8 mouse cellular contexts compared by ENCODE assay signal in genomic region chr7:127709261-127709979, GRCm38 (mm10). TPM values are rescaled to one million over a fixed set of nuclear protein-coding genes. Genes with fewer than 3 reads are reported as not detected.
DNase-seq lines count a peak whose midpoint lies in the region; ATAC-seq and TF ChIP-seq lines count a peak whose summit lies in the region.
"Had no signal": no experiment of that assay in that cellular context is flagged by ENCODE, and none has a peak within 500 bp of the region (broad histone marks: within the 10 kb centered on the region; RNA-seq: fewer than 3 reads in every experiment).

No protein-coding gene starts in this region.

- no peak for DNase-seq in lung, postnatal 0 days (ENCODE audit: low spot score)
- DNase-seq in lung, adult 2 months, result no peak
- no peak for DNase-seq in forebrain, embryonic 14.5 days (ENCODE audit: low spot score)
- DNase-seq in cerebellum, adult 18-20 months, result no peak
- no peak for DNase-seq in adrenal gland, postnatal 10 days

- H3K4me3 ChIP-seq in lung, postnatal 0 days (ENCODE audit: low read depth, low read length), result peak overlapping the region; percentile 82
- no peak overlapping the region for H3K4me3 ChIP-seq in lung, adult 2 months (replicated peaks; ENCODE audit: extremely low read depth, low read depth, low read length)
- H3K4me3 ChIP-seq in forebrain, embryonic 14.5 days (ENCODE audit: low read depth, low read length), result peak overlapping the region; percentile 78
- H3K4me3 ChIP-seq in limb, embryonic 15.5 days, result peak overlapping the region; percentile 80
- peak overlapping the region; percentile 72 for H3K4me3 ChIP-seq in stomach, embryonic 16.5 days (replicated peaks; ENCODE audit: low read length)

- WGBS in lung, postnatal 0 days, result 62% methylated on average over 5 of the region's 5 CpGs
- WGBS in lung, adult 2 months, result 62% methylated on average over 5 of the region's 5 CpGs
- 75% methylated on average over 5 of the region's 5 CpGs for WGBS in forebrain, embryonic 14.5 days
- 74% methylated on average over 5 of the region's 5 CpGs for WGBS in limb, embryonic 15.5 days
- WGBS in stomach, embryonic 16.5 days, result 71% methylated on average over 5 of the region's 5 CpGs

- TF ChIP-seq CTCF in lung, postnatal 0 days (IDR thresholded peaks at IDR 0.05), result no peak
- no peak for TF ChIP-seq CTCF in lung, adult 2 months (IDR thresholded peaks at IDR 0.05; ENCODE audit: insufficient read depth, low read length)

- peaks cover 17% of the 10 kb centered on the region; the same call in 1 of the 2 replicates for H3K36me3 ChIP-seq in lung, postnatal 0 days (ENCODE audit: insufficient read depth, low read length)
- H3K36me3 ChIP-seq in forebrain, embryonic 14.5 days (ENCODE audit: control insufficient read depth, insufficient read depth, low read length), result peaks cover 16% of the 10 kb centered on the region
- H3K36me3 ChIP-seq in limb, embryonic 15.5 days, result peaks cover 26% of the 10 kb centered on the region
- no peaks in the 10 kb centered on the region for H3K36me3 ChIP-seq in stomach, embryonic 16.5 days (ENCODE audit: control insufficient read depth, insufficient read depth, low read length)

- no peak overlapping the region for H3K27ac ChIP-seq in lung, postnatal 0 days (ENCODE audit: low read length)
- H3K27ac ChIP-seq in forebrain, embryonic 14.5 days (ENCODE audit: low read depth, low read length), result peak overlapping the region; percentile 95
- H3K27ac ChIP-seq in limb, embryonic 15.5 days, result peak overlapping the region; percentile 99
- H3K27ac ChIP-seq in stomach, embryonic 16.5 days (ENCODE audit: low read length), result peak overlapping the region; percentile 98; the same call in 1 of the 2 replicates

- no peak for ATAC-seq in lung, postnatal 0 days
- ATAC-seq in forebrain, embryonic 14.5 days, result no peak
- ATAC-seq in limb, embryonic 15.5 days (ENCODE audit: insufficient number of reproducible peaks, low FRiP score, low TSS enrichment, low read depth), result no peak
- ATAC-seq in stomach, embryonic 16.5 days (ENCODE audit: insufficient read depth, low FRiP score), result no peak

- no peak for TF ChIP-seq POLR2A in lung, adult 2 months (IDR thresholded peaks at IDR 0.05; ENCODE audit: borderline replicate concordance, extremely low read depth, low read depth, low read length)

- H3K4me1 ChIP-seq in lung, postnatal 0 days (ENCODE audit: insufficient read depth, low read depth, low read length), result peaks cover 8% of the 10 kb centered on the region; the same call in 1 of the 2 replicates
- H3K4me1 ChIP-seq in lung, adult 2 months (ENCODE audit: control insufficient read depth, insufficient read depth, low read length), result peaks cover 3% of the 10 kb centered on the region
- peaks cover 14% of the 10 kb centered on the region for H3K4me1 ChIP-seq in forebrain, embryonic 14.5 days (ENCODE audit: control insufficient read depth, insufficient read depth, low read length)
- H3K4me1 ChIP-seq in limb, embryonic 15.5 days, result peaks cover 57% of the 10 kb centered on the region
- H3K4me1 ChIP-seq in stomach, embryonic 16.5 days (ENCODE audit: control insufficient read depth, insufficient read depth, low read length), result peaks cover 36% of the 10 kb centered on the region

- H3K9me3 ChIP-seq in lung, postnatal 0 days (ENCODE audit: low read length), result no peaks in the 10 kb centered on the region
- H3K9me3 ChIP-seq in forebrain, embryonic 14.5 days (replicated peaks; ENCODE audit: control insufficient read depth, low read length), result no peaks in the 10 kb centered on the region
- no peaks in the 10 kb centered on the region for H3K9me3 ChIP-seq in limb, embryonic 15.5 days
- no peaks in the 10 kb centered on the region for H3K9me3 ChIP-seq in stomach, embryonic 16.5 days (replicated peaks; ENCODE audit: control insufficient read depth, low read length)

- H3K9ac ChIP-seq in lung, postnatal 0 days (replicated peaks; ENCODE audit: low read depth), result no peak overlapping the region
- H3K9ac ChIP-seq in forebrain, embryonic 14.5 days (ENCODE audit: low read length), result no peak overlapping the region
- H3K9ac ChIP-seq in limb, embryonic 15.5 days, result 0 out of 2 replicates have a peak overlapping the region, but pooled peaks have one; percentile 83
- peak overlapping the region; percentile 10; the same call in 1 of the 2 replicates for H3K9ac ChIP-seq in stomach, embryonic 16.5 days (ENCODE audit: low read length)

- TF ChIP-seq EP300 in lung, postnatal 0 days (IDR thresholded peaks at IDR 0.05), result no peak

- no peaks in the 10 kb centered on the region for H3K27me3 ChIP-seq in lung, postnatal 0 days (replicated peaks; ENCODE audit: insufficient read depth, low read length)
- H3K27me3 ChIP-seq in forebrain, embryonic 14.5 days (replicated peaks; ENCODE audit: control insufficient read depth, insufficient read depth, low read length), result no peaks in the 10 kb centered on the region
- H3K27me3 ChIP-seq in limb, embryonic 15.5 days, result no peaks in the 10 kb centered on the region
- H3K27me3 ChIP-seq in stomach, embryonic 16.5 days (ENCODE audit: control insufficient read depth, insufficient read depth, low read length), result no peaks in the 10 kb centered on the region

- H3K4me2 ChIP-seq in lung, postnatal 0 days (replicated peaks; ENCODE audit: low read depth, low read length), result peak overlapping the region; percentile 69
- H3K4me2 ChIP-seq in forebrain, embryonic 14.5 days (ENCODE audit: low read length), result peak overlapping the region; percentile 61
- peak overlapping the region; percentile 82 for H3K4me2 ChIP-seq in limb, embryonic 15.5 days
- peak overlapping the region; percentile 82 for H3K4me2 ChIP-seq in stomach, embryonic 16.5 days (ENCODE audit: low read depth, low read length)

RNA-seq across cellular contexts. Expression of gene Bcl7c, which starts 0.7 kb away (rescaled TPM):
- polyA plus RNA-seq in lung, postnatal 0 days (2015; fragmentation: Nextera tagmentation; extraction: Ambion mirVana), result 34.1 TPM in 2 replicates
- polyA plus RNA-seq in lung, adult 2 months (2012; rRNA removed), result 22.0 and 26.8 TPM in 2 replicates
- polyA plus RNA-seq in forebrain, embryonic 14.5 days (2014; fragmentation: Nextera tagmentation; extraction: Ambion mirVana), result 40.8 and 45.7 TPM in 2 replicates
- polyA plus RNA-seq in limb, embryonic 15.5 days (2015; fragmentation: Nextera tagmentation; extraction: Ambion mirVana), result 81.1 and 90.5 TPM in 2 replicates
- polyA plus RNA-seq in stomach, embryonic 16.5 days (2015; fragmentation: Nextera tagmentation; extraction: Ambion mirVana), result 26.2 and 33.1 TPM in 2 replicates
- total RNA-seq in adrenal gland, postnatal 10 days (2021), result 10 to 100 TPM; 77.0 to 81.8 TPM

RNA-seq across cellular contexts. Expression of gene Ctf1, which starts 3.1 kb away (rescaled TPM):
- polyA plus RNA-seq in lung, postnatal 0 days (2015; fragmentation: Nextera tagmentation; extraction: Ambion mirVana), result 9.9 and 10.4 TPM in 2 replicates
- 20.1 and 21.1 TPM in 2 replicates for polyA plus RNA-seq in lung, adult 2 months (2012; rRNA removed)
- polyA plus RNA-seq in forebrain, embryonic 14.5 days (2014; fragmentation: Nextera tagmentation; extraction: Ambion mirVana), result 5.3 and 5.9 TPM in 2 replicates
- 25.3 and 28.7 TPM in 2 replicates for polyA plus RNA-seq in limb, embryonic 15.5 days (2015; fragmentation: Nextera tagmentation; extraction: Ambion mirVana)
- 8.1 and 10.3 TPM in 2 replicates for polyA plus RNA-seq in stomach, embryonic 16.5 days (2015; fragmentation: Nextera tagmentation; extraction: Ambion mirVana)
- total RNA-seq in adrenal gland, postnatal 10 days (2021), result 1 to 10 TPM; 6.3 to 6.8 TPM

RNA-seq across cellular contexts. Expression of gene Ctf2, which starts 22.5 kb away (rescaled TPM):
- polyA plus RNA-seq in lung, postnatal 0 days (2015; fragmentation: Nextera tagmentation; extraction: Ambion mirVana), result 0.07 and 0.08 TPM in 2 replicates
- polyA plus RNA-seq in lung, adult 2 months (2012; rRNA removed), result not detected in 2 replicates
- polyA plus RNA-seq in forebrain, embryonic 14.5 days (2014; fragmentation: Nextera tagmentation; extraction: Ambion mirVana), result 0.09 TPM in 1 of 2 replicates, not detected in the other
- 0.19 and 0.44 TPM in 2 replicates for polyA plus RNA-seq in limb, embryonic 15.5 days (2015; fragmentation: Nextera tagmentation; extraction: Ambion mirVana)
- polyA plus RNA-seq in stomach, embryonic 16.5 days (2015; fragmentation: Nextera tagmentation; extraction: Ambion mirVana), result 0.21 and 0.22 TPM in 2 replicates
- not detected for total RNA-seq in adrenal gland, postnatal 10 days (2021)
- total RNA-seq: adrenal gland, adult 18-20 months had no signal

RNA-seq across cellular contexts. Expression of gene Fbxl19, which starts 34.9 kb away (rescaled TPM):
- 1.6 TPM in 2 replicates for polyA plus RNA-seq in lung, postnatal 0 days (2015; fragmentation: Nextera tagmentation; extraction: Ambion mirVana)
- 25.9 and 27.3 TPM in 2 replicates for polyA plus RNA-seq in lung, adult 2 months (2012; rRNA removed)
- polyA plus RNA-seq in forebrain, embryonic 14.5 days (2014; fragmentation: Nextera tagmentation; extraction: Ambion mirVana), result 7.2 and 7.8 TPM in 2 replicates
- 4.3 and 4.4 TPM in 2 replicates for polyA plus RNA-seq in limb, embryonic 15.5 days (2015; fragmentation: Nextera tagmentation; extraction: Ambion mirVana)
- 2.8 and 3.2 TPM in 2 replicates for polyA plus RNA-seq in stomach, embryonic 16.5 days (2015; fragmentation: Nextera tagmentation; extraction: Ambion mirVana)
- total RNA-seq in adrenal gland, postnatal 10 days (2021), result 10 to 100 TPM; 12.3 to 18.5 TPM

Comparison
In these comparisons a context has a peak if more than half of its experiments do, and no peak if none do; other contexts are left out.
1. H3K9ac ChIP-seq: peak in limb, embryonic 15.5 days (single experiment) and stomach, embryonic 16.5 days (single experiment); none in lung, postnatal 0 days (single experiment) and forebrain, embryonic 14.5 days (single experiment).
2. Peak in every context shown above with its lines, with median percentiles within 50 percentile points of each other: H3K4me2 ChIP-seq.